Mouse (Mus musculus) lung, embryonic 14.5 days (tissue): ENCODE data around the gene BC005537. TPM values are rescaled to one million over a fixed set of nuclear protein-coding genes. Genes with fewer than 3 reads are reported as not detected.

Experiments used
- ATAC-seq: fragments of 200-750 bp; cut with Nextera tagmentation; 2 replicates; pipeline ENCODE4 v1.8.0; 2017; ENCODE audit warnings: mild to moderate bottlenecking, moderate TSS enrichment, moderate library complexity; ENCODE audit not compliant: insufficient read depth
- DNase-seq: peaks from one replicate; pipeline ENCODE4 v3.0.0-alpha.2; 2015
- H3K27ac ChIP-seq: fragments of 300-500 bp; sonication (generic); 2 replicates; pipeline ENCODE4 v1.5.1; 2014; ENCODE audit warnings: low read depth, mild to moderate bottlenecking, moderate library complexity
- H3K27me3 ChIP-seq: fragments of 300-500 bp; sonication (generic); 2 replicates; pipeline ENCODE4 v1.6.1; 2014; ENCODE audit warnings: low read length, control low read depth; ENCODE audit not compliant: insufficient read depth
- H3K36me3 ChIP-seq: fragments of 300-500 bp; sonication (generic); 2 replicates; pipeline ENCODE4 v1.6.1; 2014; ENCODE audit warnings: control low read depth; ENCODE audit not compliant: insufficient read depth
- H3K4me1 ChIP-seq: fragments of 300-500 bp; sonication (generic); 2 replicates; pipeline ENCODE4 v1.6.1; 2014; ENCODE audit warnings: antibody characterized with exemption, control low read depth; ENCODE audit not compliant: insufficient read depth
- H3K4me2 ChIP-seq: fragments of 300-500 bp; sonication (generic); 2 replicates; pipeline ENCODE4 v1.6.1; 2014; ENCODE audit warnings: mild to moderate bottlenecking
- H3K4me3 ChIP-seq: fragments of 300-500 bp; sonication (generic); 2 replicates; pipeline ENCODE4 v1.5.1; 2014; ENCODE audit warnings: low read depth, low read length
- H3K9ac ChIP-seq: fragments of 300-500 bp; sonication (generic); 2 replicates; pipeline ENCODE4 v1.6.1; 2014
- H3K9me3 ChIP-seq: fragments of 300-500 bp; sonication (generic); 2 replicates; pipeline ENCODE4 v1.6.1; 2016; ENCODE audit warnings: low read depth, low read length, control low read depth
- CTCF ChIP-seq: IDR thresholded peaks from 2 replicates; pipeline ENCODE4 v1.5.1; 2016; ENCODE audit warnings: antibody characterized with exemption, low read depth
- WGBS: fragments of 180-500 bp; shearing (Covaris S2); extraction: QIAGEN DNeasy Blood & Tissue Kit; methylation state at CpG from one replicate; pipeline ENCODE4 v1.1.7; 2014; 5-methylcytosine and 5-hydroxymethylcytosine counted together
- polyA plus RNA-seq: library from polyadenylated mRNA; unstranded; fragments of >200 nt; fragmentation: Nextera tagmentation; extraction: Ambion mirVana; gene quantifications from 2 replicates; pipeline ENCODE4 v1.2.1, GENCODE M21; 2014

BC005537 gene
- polyA plus RNA-seq, 1 experiment from 2014 or later = 26.9 TPM

DNA sequence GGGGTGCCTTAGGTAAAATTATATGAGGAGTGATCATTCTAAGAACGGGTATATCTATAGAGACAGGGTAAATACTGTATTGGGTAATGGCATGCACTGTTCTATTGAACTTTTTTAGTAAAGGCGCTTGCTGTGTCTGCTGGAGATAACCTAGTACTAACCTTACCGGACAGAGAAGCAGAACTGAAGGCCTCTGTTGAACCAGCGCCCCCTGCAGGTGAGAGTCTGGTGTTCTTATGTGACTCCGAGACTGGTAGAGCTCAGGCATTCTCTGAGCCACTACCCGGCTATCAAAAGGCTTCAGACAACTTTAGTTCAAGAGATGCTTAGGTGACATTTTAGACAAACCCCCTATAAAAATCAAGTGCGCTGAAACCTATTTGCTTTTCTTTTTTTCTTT lies 61.1 kb downstream of the BC005537 start:
- no peak for ATAC-seq
- Histone ChIP-seq H3K4me3 (no peak overlapping the region), H3K9ac (no peak overlapping the region), H3K27ac (no peak overlapping the region), H3K9me3 (no peaks in the 10 kb centered on the region), H3K27me3 (no peaks in the 10 kb centered on the region), H3K4me1 (no peaks in the 10 kb centered on the region), H3K36me3 (no peaks in the 10 kb centered on the region), H3K4me2 (no peak overlapping the region)
- 56% methylated on average over 7 of the region's 7 CpGs for WGBS
- DNase-seq = peak; percentile 62
- peak; percentile 38 for TF ChIP-seq CTCF

Other genes starting within 250 kb of the BC005537 start
- 5.1 and 5.6 TPM in 2 replicates for gene Ripor2, start 219.5 kb upstream of the BC005537 start, polyA plus RNA-seq
- gene Armh2, start 60.4 kb upstream of the BC005537 start, polyA plus RNA-seq = 0.30 TPM in 1 of 2 replicates, not detected in the other
- gene Gmnn, start 39.7 kb upstream of the BC005537 start, polyA plus RNA-seq = 134 and 135 TPM in 2 replicates
- 61.1 and 62.3 TPM in 2 replicates for gene Acot13, start 29.9 kb downstream of the BC005537 start, polyA plus RNA-seq
- 61.5 and 66.3 TPM in 2 replicates for gene Tdp2, start 30.0 kb downstream of the BC005537 start, polyA plus RNA-seq
- 0.12 and 0.14 TPM in 2 replicates for gene D130043K22Rik, start 43.5 kb downstream of the BC005537 start, polyA plus RNA-seq
- 8.5 and 9.4 TPM in 2 replicates for gene Aldh5a1, start 136.0 kb downstream of the BC005537 start, polyA plus RNA-seq
- 1.4 and 1.6 TPM in 2 replicates for gene Gpld1, start 141.5 kb downstream of the BC005537 start, polyA plus RNA-seq
- 25.9 and 26.5 TPM in 2 replicates for gene Mrs2, start 218.7 kb downstream of the BC005537 start, polyA plus RNA-seq